Mouse (Mus musculus) large intestine, adult 2 months (tissue): ENCODE data around the gene Olfr914. TPM values are rescaled to one million over a fixed set of nuclear protein-coding genes. Genes with fewer than 3 reads are reported as not detected.

Source experiments
- DNase-seq: peaks from one replicate; pipeline ENCODE4 v3.0.0-alpha.2; 2012; ENCODE audit warnings: low read depth, low spot score
- WGBS: fragments of 180-500 bp; shearing (Covaris S2); methylation state at CpG from one replicate; pipeline ENCODE4 v1.1.7; 2018; 5-methylcytosine and 5-hydroxymethylcytosine counted together
- polyA plus RNA-seq: library from polyadenylated mRNA; depleted of rRNA; stranded (reverse); fragments of >200 nt; gene quantifications from 2 replicates; pipeline ENCODE4 v1.2.3, GENCODE M21; 2012; rRNA removed

The Olfr914 gene
- polyA plus RNA-seq, result not detected in 2 replicates

DNA sequence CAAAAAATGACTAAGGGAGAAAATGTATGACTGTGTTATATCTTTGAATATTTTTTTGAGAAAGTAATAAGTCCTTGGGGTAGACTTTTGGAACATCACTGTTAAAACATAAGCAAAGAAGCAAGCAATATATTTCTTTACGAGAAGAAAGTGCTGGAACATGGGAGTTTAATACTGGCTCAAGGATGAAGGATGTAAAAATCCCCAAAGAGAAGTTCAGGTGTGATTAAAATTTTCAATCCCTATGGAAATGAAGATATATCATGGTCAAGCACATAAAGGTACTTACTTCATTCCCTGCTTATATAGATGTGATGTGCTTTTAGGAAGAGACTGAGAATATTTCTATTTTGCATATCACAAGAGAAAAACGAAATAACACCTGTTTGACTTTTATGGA is at the start of gene Olfr914:
Gene Olfr914, plus strand, starts transcription at position 301 of the 400 bp plus-strand sequence.
- DNase-seq, result no peak
- 51% methylated on average over 2 of the region's 2 CpGs for WGBS

DNA sequence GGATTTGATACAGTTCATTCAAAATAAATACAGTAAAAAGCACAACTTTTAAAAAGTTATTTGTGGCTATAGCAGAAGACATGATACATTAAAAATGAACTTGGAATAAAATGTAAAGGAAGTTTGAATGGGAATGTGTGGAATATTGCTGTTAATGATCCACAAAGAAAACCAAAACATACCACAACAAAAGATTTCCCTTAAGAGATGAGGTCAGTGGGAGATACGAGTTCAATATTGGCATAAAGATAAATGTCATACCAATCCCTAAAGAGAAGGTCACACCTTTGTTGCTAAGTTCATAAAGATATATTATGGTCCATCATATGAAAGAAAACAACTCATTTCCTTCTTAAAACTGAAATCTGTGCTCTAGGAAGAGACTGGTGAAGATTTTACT is 25.0 kb upstream of the Olfr914 start, which contains the start of gene Olfr912:
Gene Olfr912, plus strand, starts transcription at position 301 of the 400 bp plus-strand sequence.
- WGBS, result 34% methylated on average over 1 of the region's 1 CpGs
- DNase-seq, result no peak

DNA sequence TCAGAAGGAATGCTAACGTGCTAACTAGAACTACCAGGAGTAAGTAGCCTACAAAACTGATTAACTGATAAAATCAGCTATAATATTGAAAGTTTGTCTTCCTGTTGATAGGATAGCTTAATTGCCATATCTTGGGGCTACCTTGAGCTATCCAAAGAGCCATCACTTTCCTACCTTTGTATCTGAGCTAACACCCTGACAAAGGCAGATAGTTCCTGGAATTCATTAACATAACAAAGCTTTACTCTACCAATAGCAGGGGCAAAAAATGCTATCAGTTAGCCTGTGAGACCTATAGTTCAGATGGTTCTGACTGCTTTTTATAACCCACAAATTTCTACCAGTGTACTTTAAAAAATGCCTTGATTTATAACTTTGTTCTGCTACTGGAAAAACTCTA is 13.8 kb upstream of the Olfr914 start:
- DNase-seq, result no peak
- 31% methylated on average over 1 of the region's 1 CpGs for WGBS

DNA sequence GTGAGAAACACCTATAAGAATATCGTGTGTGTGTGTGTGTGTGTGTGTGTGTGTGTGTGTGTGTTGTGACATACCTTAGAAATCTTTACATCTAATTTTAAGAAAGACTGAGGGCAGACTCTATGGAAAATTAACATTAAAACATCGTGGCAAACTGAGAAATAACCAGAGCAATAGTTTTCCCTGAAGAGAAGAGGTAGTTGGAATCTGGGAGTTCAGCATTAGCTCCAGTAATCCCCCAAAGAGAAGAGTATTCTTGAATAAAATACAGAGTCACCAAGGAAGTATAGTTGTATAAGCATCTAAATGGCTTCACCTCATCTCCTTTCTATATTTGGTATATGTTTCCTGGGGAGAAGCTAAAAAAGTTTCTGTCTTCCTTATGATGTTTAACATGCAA is 12.4 kb upstream of the Olfr914 start, which contains the start of gene Olfr913:
Gene Olfr913, plus strand, starts transcription at position 301 of the 400 bp plus-strand sequence.
- no peak for DNase-seq
- 29% methylated on average over 2 of the region's 2 CpGs for WGBS

DNA sequence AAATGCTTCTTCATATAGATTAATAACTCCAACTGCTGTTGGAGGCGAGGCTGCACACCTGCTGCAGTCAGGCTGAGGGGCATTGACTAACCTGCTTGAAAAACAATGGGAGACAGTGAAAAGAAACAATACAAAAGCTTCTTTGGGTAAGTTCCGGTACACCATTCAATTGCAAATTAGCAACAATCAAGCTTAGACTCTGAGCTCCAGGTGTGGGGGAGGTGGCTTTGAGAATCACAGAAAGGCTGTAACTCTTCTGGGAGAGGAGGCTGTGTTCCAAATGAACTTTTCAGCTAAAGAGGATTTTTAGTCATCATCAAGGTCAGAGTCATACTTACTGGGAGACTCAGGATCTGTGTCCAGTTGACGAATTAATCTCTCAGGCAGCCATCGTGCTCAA is 27.5 kb downstream of the Olfr914 start:
- WGBS, result 77% methylated on average over 4 of the region's 4 CpGs
- no peak for DNase-seq

DNA sequence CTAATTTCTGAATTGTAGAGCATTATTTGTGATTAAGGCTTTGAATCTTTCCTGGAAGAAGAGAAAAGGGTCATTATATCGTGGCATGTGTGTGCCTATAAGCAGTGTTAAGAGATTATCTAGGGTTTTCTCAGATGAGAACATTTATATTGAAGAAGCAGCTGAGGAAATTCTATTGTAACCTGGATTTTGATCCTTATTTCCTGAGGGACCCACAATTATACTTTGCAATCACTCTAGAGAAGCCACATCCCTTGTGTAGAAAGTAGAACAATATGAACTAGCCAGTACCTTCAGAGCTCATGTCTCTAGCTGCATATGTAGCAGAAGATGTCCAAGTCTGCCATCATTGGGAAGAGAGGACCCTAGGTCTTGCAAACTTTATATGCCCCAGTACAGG is 54.9 kb downstream of the Olfr914 start, which contains the start of gene Olfr916:
Gene Olfr916, minus strand, starts transcription at position 101 of the 400 bp plus-strand sequence.
- WGBS, result 47% methylated on average over 1 of the region's 1 CpGs
- no peak for DNase-seq

Other genes starting within 250 kb of the Olfr914 start
- not detected in 2 replicates for gene Olfr250, start 238.2 kb upstream of the Olfr914 start, polyA plus RNA-seq
- gene Olfr251, start 228.0 kb upstream of the Olfr914 start, polyA plus RNA-seq, result not detected in 2 replicates
- not detected in 2 replicates for gene Olfr147, start 203.4 kb upstream of the Olfr914 start, polyA plus RNA-seq
- gene Olfr901, start 175.6 kb upstream of the Olfr914 start, polyA plus RNA-seq, result not detected in 2 replicates
- gene Olfr902, start 157.4 kb upstream of the Olfr914 start, polyA plus RNA-seq, result not detected in 2 replicates
- gene Olfr904, start 142.0 kb upstream of the Olfr914 start, polyA plus RNA-seq, result not detected in 2 replicates
- gene Olfr905, start 134.0 kb upstream of the Olfr914 start, polyA plus RNA-seq, result not detected in 2 replicates
- gene Olfr906, start 118.0 kb upstream of the Olfr914 start, polyA plus RNA-seq, result not detected in 2 replicates
- gene Olfr907, start 109.3 kb upstream of the Olfr914 start, polyA plus RNA-seq, result not detected in 2 replicates
- not detected in 2 replicates for gene Olfr911-ps1, start 83.5 kb upstream of the Olfr914 start, polyA plus RNA-seq
- not detected in 2 replicates for gene Olfr910, start 67.3 kb upstream of the Olfr914 start, polyA plus RNA-seq
- not detected in 2 replicates for gene Olfr912, start 24.9 kb upstream of the Olfr914 start, polyA plus RNA-seq
- not detected in 2 replicates for gene Olfr913, start 12.3 kb upstream of the Olfr914 start, polyA plus RNA-seq
- gene Olfr916, start 54.8 kb downstream of the Olfr914 start, polyA plus RNA-seq, result not detected in 2 replicates
- gene Olfr917, start 60.7 kb downstream of the Olfr914 start, polyA plus RNA-seq, result not detected in 2 replicates
- not detected in 2 replicates for gene Olfr918, start 69.5 kb downstream of the Olfr914 start, polyA plus RNA-seq
- gene Olfr919, start 98.6 kb downstream of the Olfr914 start, polyA plus RNA-seq, result not detected in 2 replicates
- gene Vwa5a, start 113.2 kb downstream of the Olfr914 start, polyA plus RNA-seq, result 15.4 and 18.1 TPM in 2 replicates
- 0.06 and 0.15 TPM in 2 replicates for gene Olfr920, start 147.2 kb downstream of the Olfr914 start, polyA plus RNA-seq
- not detected in 2 replicates for gene Olfr921, start 168.0 kb downstream of the Olfr914 start, polyA plus RNA-seq
- not detected in 2 replicates for gene Olfr922, start 209.5 kb downstream of the Olfr914 start, polyA plus RNA-seq
- not detected in 2 replicates for gene Olfr923, start 221.4 kb downstream of the Olfr914 start, polyA plus RNA-seq
- gene Olfr924, start 239.3 kb downstream of the Olfr914 start, polyA plus RNA-seq, result not detected in 2 replicates
- not detected in 2 replicates for gene Olfr26, start 250.0 kb downstream of the Olfr914 start, polyA plus RNA-seq